Mouse (Mus musculus) granulocyte monocyte progenitor cell, adult 5-6 weeks (primary cell): ENCODE measurements around the gene Ptprg. TPM values are rescaled to one million over a fixed set of nuclear protein-coding genes. Genes with fewer than 3 reads are reported as not detected.

Experiments
- ATAC-seq: replicated peaks from 2 replicates; pipeline ENCODE4 v1.8.0; 2016; ENCODE audit warnings: mild to moderate bottlenecking, moderate TSS enrichment, inconsistent platforms; ENCODE audit not compliant: poor library complexity, severe bottlenecking
- total RNA-seq, 2 experiments: library from RNA; stranded (forward) in 1 of 2; stranded (reverse) in 1 of 2; fragments of 200-712, 200-1000 nt in 1 of 2; fragments of >200 nt in 1 of 2; fragmentation: Nextera tagmentation in 1 of 2; gene quantifications; 2 replicates each; pipeline ENCODE4 v1.2.3; 2014 to 2017

Ptprg gene
- total RNA-seq, 2 experiments from 2014 or later: not detected

DNA sequence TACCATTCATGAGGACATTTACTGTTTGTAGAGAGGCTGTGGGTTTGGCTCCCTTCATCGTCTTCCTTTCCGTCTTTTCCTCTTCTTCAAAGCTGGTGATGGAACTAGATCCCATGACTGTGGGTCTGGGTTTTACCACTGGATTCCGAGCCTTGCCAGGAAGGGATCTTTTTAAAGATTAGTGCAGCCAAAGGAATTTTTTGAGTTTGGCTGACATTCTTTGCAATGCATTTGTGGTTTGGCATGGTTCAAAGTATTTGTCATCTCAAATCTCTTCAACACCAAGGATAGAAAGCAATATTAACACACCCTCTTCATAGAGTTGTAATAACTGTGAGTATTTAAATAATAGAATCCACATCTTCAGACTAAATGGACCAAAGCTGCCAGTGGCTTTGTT, 59.8 kb downstream of the Ptprg start:
- no peak for ATAC-seq

DNA sequence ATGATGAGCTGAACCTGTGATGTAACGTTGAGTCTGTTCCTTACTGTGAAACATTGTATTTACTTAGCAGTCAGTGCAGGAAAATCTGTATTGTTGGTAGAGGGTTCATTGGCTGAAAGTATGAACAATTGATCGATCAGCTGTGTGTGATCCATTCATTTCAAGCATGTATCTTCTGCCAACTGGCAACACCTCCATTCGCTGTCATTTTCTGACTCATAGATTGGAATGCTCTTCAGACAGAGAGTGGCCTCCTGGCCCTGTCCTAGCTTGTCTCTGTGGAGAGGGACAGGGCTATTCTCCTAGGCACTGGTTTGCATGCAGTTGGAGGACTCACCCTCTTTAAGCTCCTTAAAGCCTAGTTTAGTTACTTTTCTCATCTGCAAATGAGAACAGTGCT, 62.4 kb downstream of the Ptprg start:
- ATAC-seq: no peak

DNA sequence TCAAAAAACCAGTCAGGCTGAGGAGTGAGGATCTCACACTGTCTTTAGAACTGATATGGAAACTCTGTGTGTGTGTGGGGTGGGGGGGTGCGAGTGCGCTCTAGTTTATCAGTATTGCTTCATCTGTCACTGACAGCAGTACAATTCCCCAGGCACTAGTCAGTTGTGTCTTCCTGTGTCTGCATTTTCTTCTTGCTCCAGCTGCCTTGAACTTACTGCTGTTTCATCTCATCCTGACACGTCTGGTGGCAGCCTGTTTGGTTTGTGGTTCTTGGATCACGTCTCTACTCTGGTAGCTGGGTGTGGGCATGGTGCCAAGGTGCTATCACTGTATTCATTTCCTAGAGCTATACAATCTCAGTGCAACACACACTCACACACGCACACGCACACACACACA, 64.0 kb downstream of the Ptprg start:
- ATAC-seq: no peak

DNA sequence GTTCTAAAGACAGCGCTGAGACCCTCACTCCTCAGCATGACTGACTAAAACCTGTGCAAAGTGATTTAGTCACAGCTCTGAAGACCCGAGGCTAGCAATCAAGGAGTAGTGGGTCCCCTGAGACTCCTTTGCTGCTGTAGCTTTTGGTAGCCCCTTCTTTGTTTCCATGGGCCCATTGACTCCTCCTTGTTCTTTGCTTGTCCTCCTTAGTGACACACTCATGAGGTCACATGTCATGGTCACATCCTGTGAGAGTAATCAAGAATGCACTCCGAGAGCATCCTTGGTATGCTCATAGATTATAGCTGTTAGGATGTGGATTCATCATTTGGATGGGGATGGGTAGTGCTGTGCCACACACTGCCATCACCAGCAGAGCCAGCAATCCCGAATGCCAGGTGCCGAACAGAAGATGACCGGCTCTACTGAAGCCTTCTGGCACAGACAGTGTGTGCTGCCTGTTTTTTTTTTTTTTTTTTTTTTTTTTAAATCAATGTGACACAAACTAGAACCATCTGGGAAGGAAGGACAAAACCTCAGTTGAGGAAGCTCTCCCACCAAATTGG, 64.9 kb downstream of the Ptprg start:
- ATAC-seq: no peak

DNA sequence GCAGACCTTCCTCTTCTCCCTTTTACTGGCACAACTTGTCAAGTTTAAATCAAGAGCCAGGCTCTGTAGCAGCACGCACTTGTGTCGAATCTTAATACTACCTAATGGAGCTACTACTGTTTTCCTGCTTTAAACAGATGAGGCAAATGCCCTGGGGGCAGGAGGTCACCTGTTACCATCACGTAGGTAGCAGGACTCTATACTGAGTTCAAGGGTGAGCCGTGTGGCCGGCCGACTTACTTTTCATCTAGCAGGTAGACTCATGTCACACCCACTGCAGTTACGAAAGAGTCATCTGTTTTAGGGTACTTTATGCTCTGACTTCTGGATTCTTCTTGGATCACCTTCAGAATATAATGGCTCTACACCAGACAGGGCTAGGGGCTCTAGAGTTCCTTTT, 66.3 kb downstream of the Ptprg start:
- ATAC-seq: no peak

DNA sequence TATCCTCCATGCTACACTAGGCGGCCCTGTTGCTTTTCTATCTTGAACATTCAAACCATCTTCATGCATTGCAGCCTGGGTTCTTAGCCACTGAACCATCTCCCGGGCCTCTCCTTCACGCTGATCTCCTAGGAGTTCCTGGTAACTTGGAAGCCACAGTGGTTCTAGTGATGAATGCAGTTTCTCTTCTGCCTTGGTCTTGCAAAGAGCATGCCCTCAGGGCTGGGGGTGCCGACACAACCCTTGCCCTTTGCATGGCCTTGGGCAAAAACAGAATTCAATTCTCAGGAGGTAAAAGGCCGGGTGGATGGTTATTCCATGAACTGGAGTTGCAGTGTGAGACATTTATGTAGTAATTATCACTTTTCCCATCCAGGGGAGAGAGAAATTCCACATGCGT, 67.0 kb downstream of the Ptprg start:
- ATAC-seq: no peak

DNA sequence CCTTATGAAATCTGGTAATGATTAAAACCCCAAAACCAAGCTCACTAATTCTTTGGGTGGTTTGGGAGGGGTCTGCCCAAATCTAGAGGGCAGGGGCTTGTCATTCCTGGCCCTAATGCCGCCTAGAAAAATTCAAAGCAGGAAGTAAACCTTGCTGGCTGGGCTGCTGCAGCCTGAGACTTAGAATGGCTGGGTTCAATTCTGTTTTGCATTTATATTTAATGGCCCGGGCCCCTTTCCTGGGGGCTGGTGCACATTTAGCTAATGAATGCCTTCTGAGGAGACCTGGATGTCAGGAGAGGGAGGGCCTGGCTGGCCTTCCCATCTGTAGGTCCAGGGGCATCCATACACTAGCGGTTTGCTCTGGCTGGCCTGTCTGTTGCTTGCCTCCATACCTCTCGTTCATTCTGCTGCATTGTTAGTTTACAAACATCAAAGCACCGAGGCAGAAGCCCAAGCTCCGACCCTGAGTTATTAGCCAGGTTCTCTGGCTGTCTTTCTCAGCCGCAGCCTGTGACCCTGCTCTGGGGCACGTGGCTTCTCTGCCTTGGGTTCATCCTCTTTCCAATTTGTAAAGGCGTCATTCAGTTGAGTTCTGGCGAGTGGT, 67.7 kb downstream of the Ptprg start:
- ATAC-seq: no peak

DNA sequence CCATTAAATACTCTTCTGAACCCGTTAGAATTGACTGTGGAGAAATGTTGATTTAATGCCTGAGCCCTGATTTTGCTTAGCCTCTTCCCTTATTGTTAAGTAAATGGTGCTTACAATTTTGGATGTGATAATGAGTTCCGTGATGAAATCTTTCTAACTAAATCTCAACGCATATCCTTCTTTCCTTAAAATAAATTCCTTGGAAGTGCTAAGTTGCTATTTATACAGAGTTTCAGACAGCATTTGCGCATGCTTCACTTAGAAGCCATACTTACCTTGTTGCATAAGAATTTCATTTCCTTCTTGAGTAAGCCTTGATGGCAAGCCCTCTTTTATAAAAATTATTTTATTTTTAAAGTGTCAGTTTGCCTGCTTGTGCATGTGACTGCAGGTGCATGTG, 70.2 kb downstream of the Ptprg start:
- ATAC-seq: no peak

DNA sequence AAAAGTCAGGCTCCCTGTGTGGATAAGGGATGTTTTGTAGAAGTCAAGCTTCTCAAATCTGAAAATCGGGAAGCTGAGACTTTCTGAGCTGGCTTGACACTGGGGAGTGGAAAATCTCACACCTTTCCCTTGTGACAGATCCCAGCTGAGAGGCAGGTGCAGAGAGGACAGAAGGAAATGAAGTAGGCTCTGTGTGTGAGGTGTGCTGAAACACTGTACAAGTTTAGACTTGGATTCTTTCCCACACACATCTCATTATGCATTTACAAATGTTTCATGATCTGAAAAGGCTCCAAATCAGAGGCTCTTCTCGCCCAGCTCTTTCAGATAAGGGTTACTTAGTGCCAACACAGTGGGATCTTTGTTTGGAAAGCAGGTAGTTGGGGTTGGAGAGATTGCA, 77.4 kb downstream of the Ptprg start:
- ATAC-seq: no peak

DNA sequence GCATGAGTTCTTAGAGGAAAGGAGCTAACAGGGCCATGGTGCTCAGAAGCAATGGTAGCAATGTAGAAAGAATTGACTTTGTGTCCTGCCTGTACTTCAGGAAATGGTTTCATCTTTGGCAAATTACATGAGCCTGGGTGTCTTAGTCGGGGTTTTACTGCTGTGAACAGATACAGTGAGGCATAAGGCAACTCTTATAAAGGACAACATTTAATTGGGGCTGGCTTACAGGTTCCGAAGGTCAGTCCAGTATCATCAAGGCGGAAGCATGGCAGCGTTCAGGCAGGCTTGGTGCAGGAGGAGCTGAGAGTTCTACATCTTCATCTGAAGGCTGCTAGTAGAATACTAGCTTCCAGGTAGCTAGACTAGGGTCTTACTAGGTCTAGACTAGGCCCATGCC, 78.2 kb downstream of the Ptprg start:
- no peak for ATAC-seq

DNA sequence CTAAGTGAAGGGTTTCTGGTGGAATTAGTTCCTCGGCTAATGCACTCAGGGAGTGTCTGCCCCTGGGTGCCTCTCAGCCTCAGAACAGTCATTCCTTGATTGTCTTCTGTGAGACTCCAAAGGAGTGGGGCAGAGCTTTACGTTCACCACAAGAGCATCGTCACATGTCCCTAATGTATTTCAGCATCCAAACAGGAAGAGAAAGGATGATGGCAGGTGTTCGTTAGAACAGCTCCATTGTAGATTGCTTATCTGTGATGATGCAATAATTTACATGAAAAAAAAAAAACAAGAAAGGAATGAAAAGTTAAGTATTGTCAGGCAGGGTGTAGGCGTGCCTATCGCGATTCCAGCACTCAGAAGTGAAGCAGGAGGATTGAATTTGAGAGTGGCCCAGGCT, 84.3 kb downstream of the Ptprg start:
- no peak for ATAC-seq

DNA sequence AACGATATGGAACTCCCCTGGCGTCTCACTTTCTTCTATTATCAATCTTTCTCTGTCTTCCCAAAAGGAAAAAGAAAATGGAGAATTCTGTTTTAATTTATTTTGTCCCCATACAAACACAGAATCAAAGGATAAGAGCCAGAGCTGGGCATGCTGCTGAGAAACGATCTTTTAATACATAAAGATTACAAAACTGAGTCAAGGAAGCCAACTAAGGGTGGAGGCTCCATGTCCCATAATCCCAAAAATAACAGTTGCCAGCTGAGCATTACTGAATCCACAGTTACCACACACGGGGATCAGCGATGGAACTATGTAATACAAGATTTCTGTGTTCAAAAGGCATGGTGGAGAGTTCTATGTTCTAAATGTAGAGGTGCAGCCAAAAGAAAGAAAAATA, 86.0 kb downstream of the Ptprg start:
- ATAC-seq: no peak

DNA sequence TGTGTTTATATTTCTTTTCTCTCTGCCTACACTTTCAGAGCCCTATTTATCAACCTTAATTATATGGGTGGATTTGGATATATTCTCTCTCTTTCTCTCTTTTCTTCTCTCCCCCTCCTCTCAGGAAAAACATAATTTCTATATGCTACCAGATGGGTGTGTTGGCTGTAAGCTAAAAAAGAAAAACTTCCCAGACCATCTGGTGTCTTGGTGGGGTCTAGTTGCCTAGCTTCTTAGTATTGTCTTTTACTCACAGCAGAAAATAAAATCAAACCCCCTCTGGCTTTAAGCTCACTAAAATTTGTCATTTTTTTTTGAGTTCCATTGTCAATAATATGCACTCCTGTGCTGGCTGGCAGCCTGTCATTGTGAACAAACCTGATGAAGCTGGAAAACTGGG, 87.0 kb downstream of the Ptprg start:
- ATAC-seq: no peak

DNA sequence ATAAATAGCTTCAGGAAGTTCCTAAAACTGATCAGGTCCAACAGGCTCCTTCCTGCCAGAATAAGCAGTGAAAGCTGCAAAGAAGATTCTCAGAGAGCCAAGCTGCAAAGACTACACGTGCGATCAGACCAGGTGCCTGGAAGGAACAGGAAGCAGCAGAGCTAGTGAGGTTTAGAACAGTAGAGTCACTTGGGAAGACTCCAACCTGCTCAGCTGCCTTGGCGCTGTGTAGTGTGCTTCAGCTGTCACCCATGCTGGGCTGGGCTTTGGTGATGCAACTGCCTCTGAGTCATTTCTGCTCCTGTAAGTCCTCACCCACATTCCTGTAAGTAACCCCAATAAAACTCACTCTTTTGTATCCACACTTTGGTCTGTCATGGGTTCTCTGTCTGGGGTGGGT, 87.7 kb downstream of the Ptprg start:
- ATAC-seq: no peak

DNA sequence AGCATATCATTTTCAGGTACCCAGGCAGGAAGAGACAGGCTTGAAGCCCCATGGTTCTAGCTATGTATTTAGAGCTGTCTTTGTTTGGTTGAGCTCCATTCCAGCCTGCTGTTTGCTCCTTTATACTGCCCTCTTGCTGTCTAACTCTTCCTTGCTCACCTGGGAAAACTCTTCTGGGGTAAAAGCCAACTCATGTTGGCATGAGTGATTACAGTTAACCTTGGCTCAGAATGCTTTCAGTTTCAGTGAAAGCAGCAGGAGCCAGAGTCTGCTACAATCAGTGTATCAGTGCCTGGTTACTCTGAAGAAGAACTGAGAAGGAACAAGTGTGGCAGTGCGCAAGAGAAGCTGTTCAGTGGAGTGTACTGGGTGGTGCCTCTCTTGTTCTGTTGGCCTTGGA, 89.6 kb downstream of the Ptprg start:
- no peak for ATAC-seq

DNA sequence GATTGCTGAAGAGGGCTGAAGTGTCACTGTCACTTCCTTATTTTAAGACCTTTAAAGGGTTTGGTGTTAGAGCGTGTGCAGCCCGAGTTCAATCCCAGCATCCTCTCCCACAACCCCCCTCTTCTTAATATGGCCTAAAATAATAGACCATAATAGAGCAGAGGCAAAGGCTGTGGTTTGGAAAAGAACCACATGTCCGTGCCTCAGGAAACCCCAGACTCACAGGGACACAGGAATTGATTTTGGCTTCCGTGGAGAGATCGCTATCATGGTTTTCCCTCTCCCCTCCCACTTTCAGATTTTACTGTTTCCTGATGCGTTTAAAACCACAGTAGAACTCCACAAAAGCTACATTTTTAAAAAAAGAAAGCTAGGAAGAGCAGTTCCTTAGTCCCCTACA, 104.0 kb downstream of the Ptprg start:
- no peak for ATAC-seq

DNA sequence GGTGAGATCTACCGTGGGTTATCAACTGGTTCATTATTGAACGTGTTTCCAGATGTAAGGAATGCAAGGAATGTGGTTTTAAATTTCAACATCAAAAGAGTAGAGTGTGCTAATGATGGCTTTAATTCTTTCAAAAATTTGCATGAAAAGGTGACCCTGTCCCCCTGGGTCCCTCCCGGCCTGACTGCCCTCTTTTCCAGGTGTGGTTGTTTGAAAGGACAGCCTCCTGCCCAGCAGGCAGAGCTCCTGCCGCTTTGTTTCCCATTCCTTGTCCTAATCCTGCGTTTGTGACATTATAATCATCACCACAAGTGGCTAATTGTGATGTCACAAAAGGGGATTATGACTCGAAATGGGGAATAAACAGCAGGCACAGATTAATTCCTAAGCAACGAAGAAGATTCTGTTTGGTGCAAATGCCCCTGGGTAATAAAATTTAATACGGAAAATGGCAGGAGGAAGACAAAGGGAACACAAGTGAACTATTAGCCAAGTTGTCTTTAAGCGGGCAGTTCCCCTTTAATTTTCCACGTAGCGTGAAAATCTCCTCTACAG, 110.4 kb downstream of the Ptprg start:
- ATAC-seq: no peak

DNA sequence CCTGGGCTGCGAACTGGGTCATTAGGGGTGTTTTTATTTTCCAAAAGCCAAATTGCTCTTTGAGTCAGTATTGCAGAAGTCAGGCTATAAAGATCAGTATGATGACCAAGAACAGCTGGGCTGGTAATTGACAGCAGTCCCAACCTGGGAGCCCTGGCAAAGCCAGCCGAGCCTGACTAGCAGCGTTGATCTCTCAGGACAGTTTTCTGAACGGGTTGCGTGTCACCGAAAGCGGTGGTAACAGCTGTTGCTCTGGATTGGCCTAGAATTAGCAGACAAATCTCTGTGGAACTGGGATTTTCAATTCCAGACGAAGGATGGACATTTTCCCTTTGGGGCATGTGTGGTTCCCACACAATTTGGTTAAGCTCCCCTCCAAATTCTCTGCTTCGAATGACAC, 111.0 kb downstream of the Ptprg start:
- no peak for ATAC-seq

DNA sequence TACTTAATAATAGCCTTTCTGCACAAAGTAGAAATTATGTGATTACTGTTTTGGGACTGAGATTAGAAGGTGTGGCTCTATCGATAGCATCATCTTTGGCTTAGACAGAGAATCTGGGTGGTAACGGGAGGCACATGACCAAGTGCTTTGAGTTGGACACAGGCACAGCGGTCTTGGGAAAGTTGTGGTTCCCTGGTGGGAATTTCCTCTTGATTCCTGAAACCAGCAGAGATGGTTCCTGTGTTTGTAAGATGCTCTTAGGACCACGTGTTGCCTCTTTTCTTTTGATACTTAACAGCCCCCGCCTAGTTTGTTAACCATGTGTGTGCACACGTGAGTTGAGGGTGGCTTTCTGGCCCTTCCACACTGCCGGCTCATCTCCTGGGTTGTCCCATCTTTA, 111.7 kb downstream of the Ptprg start:
- no peak for ATAC-seq

DNA sequence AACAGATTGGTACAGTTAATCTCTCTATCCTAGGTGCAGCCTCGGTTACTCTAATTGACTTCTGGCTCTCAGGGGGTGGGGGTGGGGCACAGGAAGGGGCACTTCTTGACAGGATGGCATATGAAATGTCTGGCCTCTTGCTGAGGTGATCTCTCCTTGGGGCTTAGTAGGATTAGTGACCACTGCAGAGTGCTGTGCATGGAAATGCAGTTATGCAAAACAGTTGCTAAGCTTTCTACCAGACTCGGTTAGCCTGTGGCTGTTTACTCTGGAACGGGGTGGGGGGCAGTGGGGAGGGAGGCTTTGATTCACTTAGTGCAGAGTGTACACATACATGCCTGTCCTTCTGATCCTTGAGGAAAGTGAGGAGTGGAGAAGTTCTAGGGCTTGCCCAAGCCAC, 114.4 kb downstream of the Ptprg start:
- no peak for ATAC-seq

DNA sequence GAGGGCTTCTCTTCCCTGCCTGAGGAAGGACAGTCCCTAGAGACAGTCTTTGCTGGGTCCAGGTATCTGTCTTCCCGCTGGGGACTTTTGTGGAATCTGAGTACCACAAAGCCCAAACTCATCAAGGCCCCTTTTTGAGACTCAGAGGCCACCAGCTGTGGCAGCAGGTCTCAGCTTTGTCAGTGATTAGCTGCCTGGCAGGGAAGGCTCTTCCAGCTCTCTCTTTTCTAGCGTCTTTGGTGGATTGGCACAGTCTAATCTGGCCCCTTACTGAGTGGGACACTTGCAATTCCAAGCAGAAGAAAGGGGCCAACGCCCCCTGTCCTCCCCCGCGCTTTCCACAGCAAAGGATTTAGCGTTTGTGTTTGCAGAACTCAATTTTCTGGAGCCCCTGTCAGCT, 117.5 kb downstream of the Ptprg start:
- no peak for ATAC-seq

DNA sequence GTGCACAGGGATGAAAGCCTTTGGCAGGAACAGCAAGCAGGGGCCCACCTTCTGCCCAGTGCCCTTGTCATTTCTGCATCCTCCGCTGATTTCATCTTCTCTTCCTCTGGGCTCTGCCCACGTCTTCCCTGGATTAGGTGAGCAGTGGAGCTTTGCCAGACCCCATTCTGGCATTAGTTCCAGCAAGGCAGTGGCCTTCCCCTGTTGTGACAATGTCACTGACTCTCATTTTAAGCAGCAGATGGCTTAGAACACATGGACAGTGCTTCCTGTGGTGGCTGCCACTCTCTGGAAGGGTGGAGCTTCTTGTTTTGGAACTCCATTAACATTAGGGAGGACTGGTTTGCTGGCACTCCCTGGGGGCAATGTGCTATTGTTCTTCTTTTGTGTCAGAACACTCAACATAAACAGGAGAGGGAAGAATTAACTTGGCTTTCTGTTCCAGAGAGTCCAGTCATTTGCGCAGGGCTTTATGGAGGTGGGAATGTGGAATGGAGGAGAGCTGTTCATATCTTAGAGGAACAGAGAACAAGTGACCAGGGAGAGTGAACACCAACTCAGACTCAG, 119.7 kb downstream of the Ptprg start:
- no peak for ATAC-seq
